Mouse (Mus musculus): ENCODE results near the gene Snrpc.

Snrpc gene

GRCm38 (mm10) chr17:27859131-27859530, 21.2 kb downstream of the Snrpc start:
- in situ Hi-C loops (cut with MseI, MboI), result no loop called here

- in situ Hi-C loops (cut with MseI, MboI), result no loop called here
These were observed 27.5 kb downstream of the Snrpc start for GRCm38 (mm10) chr17:27865461-27865860.

DNA sequence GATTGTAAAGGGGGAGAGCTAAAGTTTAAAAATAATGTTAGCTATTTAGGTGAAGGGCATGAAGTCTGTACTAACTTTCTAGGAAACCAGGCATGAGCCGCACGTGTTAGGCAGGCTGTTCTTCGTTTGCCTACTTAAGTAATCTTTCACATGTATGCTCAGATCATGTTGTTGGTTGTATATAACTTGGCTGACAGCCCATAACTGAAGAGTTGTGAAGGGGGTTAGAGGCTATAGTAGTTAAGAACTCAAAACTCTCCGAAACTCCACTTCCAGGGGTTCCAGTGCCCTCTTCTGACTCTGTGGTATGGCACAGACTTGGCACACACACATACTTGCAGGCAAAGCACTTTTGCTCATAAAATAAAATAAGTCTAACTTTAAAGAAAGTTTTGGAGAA, 28.8 kb downstream of the Snrpc start:
- in situ Hi-C loops (cut with MseI, MboI), result no loop called here

GRCm38 (mm10) chr17:27871851-27872250, 33.9 kb downstream of the Snrpc start:
- in situ Hi-C loops (cut with MseI, MboI), result no loop called here

- in situ Hi-C loops (cut with MseI, MboI), result no loop called here
These were observed 35.6 kb downstream of the Snrpc start for GRCm38 (mm10) chr17:27873583-27873982.

DNA sequence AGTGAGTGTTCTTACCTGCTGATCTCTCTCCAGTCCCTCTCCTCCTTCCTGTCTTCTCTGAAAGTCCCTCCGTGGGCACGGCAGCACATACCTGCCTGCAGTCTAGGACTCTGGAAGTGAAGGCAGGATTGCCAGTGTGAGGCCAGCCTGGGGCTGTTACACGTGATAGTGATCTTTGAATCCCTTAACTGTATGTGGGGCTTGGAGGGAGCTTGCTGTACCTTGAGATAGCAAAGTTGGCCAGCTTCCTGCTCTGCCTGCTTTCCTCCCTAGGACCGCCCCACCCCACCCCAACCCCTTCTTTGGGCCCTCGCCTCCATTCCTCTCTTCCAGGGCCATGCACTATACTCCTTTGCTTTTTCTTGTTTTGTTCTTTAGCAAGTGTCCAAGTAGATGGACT, 36.6 kb downstream of the Snrpc start:
- in situ Hi-C loops (cut with MseI, MboI), result no loop called here

- in situ Hi-C loops (cut with MseI, MboI), result no loop called here
These were observed 43.6 kb downstream of the Snrpc start for GRCm38 (mm10) chr17:27881518-27881917.

DNA sequence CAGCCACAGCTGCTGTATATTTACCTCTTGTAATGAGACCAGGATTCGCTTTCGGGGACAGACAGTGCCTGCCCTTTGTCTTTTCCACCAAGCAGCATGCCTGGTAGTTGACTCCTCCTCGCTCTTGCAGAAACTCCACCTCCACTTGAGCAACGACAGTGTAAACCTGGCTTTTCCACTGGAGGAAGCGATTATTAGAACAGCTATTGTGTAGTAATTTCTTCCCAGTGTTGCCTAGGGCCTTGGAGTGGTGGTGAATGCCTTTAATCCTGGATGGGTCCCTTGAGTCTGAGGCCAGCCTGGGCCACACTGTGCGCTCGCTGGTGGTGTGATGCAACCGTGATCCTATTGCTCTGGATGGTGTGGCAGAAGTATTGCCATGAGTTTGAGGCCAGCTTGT, 45.2 kb downstream of the Snrpc start:
- in situ Hi-C loops (cut with MseI, MboI), result no loop called here

DNA sequence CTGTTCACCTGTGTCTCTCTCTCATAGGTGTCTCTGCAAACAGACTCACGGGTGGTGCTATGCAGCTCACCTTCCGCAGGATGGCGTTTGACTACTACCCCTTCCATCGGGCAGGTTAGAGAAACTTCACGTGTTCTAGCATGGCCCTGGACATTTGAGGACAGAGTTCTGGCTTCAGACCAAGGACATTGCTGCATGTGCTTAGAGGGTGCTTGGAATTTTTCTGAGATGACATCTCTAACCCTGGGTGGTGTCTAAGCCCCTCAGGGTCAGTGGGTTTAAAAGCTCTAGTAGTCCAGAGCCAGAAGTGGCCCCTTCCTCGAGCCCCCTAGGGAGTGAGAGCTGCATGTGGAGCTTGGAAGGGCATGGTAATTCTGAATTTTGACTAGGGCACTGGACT, 46.0 kb downstream of the Snrpc start:
- in situ Hi-C loops (cut with MseI, MboI), result no loop called here

DNA sequence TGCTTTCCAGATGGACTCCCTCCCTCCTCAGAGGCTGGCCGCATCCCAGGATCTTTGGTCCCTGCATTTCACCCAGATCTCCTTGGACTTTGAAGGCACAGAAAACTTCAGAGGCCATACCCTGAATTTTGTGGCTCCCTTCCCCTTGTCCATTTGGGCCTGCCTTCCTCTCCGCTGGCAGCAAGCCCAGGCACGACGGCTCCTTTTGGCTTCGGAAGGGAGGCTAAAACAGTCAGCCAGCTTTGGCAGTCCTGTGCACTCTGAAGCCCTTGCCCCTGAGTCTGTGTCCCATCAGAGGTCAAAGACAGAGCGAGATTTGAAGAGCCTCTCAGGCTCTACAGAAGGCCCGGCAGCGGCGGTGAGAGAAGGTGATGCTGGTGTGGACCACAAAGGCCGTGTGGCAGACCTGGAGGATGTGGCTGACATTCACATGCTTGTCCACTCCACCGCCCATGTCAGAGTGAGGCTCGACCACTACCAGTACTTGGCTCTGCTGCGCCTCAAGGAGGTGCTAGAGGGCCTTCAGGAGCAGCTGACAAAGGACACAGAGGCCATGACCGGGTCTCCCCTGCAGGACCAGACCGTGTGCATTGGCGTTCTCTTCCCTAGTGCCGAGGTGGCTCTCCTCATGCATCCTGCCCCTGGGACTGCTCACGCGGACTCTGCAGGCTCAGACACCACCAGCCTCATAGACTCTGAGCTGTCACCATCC, 48.7 kb downstream of the Snrpc start:
- in situ Hi-C loops (cut with MseI, MboI), result no loop called here
